Mouse (Mus musculus) CH12.LX (cell line): ENCODE results near the gene Deup1. TPM values are rescaled to one million over a fixed set of nuclear protein-coding genes. Genes with fewer than 3 reads are reported as not detected.

ENCODE experiments used
- DNase-seq: peaks from one replicate; pipeline ENCODE4 v3.0.0-alpha.2; 2013; ENCODE audit errors: extremely low read depth
- H3K27ac ChIP-seq: 2 replicates; pipeline ENCODE4 v1.5.1; 2012; ENCODE audit warnings: low read depth, mild to moderate bottlenecking, control low read depth, moderate library complexity; ENCODE audit not compliant: insufficient read depth
- H3K27me3 ChIP-seq: replicated peaks from 2 replicates; pipeline ENCODE3; 2012; ENCODE audit warnings: inconsistent platforms
- H3K36me3 ChIP-seq, 2 experiments: replicated peaks in 1 of 2; 2 replicates each; pipeline versions ENCODE3 to v1.6.1; 2012; ENCODE audit warnings: inconsistent platforms in 1 of 2, low read length in 1 of 2, mild to moderate bottlenecking in 1 of 2, mixed read lengths in 1 of 2, moderate library complexity in 1 of 2; ENCODE audit not compliant: control insufficient read depth in 1 of 2, insufficient read depth in 1 of 2
- H3K4me1 ChIP-seq, 2 experiments: 2 replicates each; pipeline ENCODE4 v1.6.1; 2012; ENCODE audit warnings: inconsistent platforms in 1 of 2, moderate library complexity in 1 of 2; ENCODE audit not compliant: insufficient read depth in 2 of 2, control insufficient read depth in 1 of 2
- H3K4me2 ChIP-seq: 2 replicates; pipeline ENCODE4 v1.6.1; 2012; ENCODE audit warnings: low read depth, mild to moderate bottlenecking, control low read depth; ENCODE audit not compliant: poor library complexity, insufficient read depth, severe bottlenecking
- H3K4me3 ChIP-seq, 3 experiments: fragments of 150-350 bp in 1 of 3; sonication (generic) in 1 of 3; replicated peaks in 1 of 3; 2 replicates each; pipeline versions ENCODE3 to v1.5.1; 2011 to 2012; ENCODE audit warnings: low read depth in 2 of 3, low read length in 2 of 3, mild to moderate bottlenecking in 2 of 3, moderate library complexity in 2 of 3, control low read depth in 1 of 3, improper control_type of control experiment in 1 of 3, inconsistent platforms in 1 of 3, mixed read lengths in 1 of 3; ENCODE audit not compliant: poor library complexity in 1 of 3
- H3K79me2 ChIP-seq: replicated peaks from 2 replicates; pipeline ENCODE4 v1.6.1; 2012; ENCODE audit warnings: mild to moderate bottlenecking, moderate library complexity; ENCODE audit not compliant: control insufficient read depth, poor library complexity, insufficient read depth, severe bottlenecking; ENCODE audit errors: extremely low read depth
- H3K9ac ChIP-seq: 2 replicates; pipeline ENCODE4 v1.6.1; 2012; ENCODE audit warnings: low read depth, mild to moderate bottlenecking, control low read depth, moderate library complexity; ENCODE audit not compliant: insufficient read depth
- H3K9me3 ChIP-seq: replicated peaks from 2 replicates; pipeline ENCODE3; 2012; ENCODE audit warnings: low read length, inconsistent platforms, mixed read lengths
- BHLHE40 ChIP-seq: IDR thresholded peaks from 2 replicates; pipeline ENCODE4 v1.6.1; 2011; ENCODE audit warnings: mild to moderate bottlenecking, low read depth, low read length, improper control_type of control experiment
- CHD2 ChIP-seq: IDR thresholded peaks from 2 replicates; pipeline ENCODE4 v1.6.1; 2011; ENCODE audit warnings: low read length, improper control_type of control experiment
- E2F4 ChIP-seq: IDR thresholded peaks from 2 replicates; pipeline ENCODE4 v1.6.1; 2011; ENCODE audit warnings: low read depth, low read length, improper control_type of control experiment; ENCODE audit not compliant: insufficient replicate concordance
- EP300 ChIP-seq: IDR thresholded peaks from 2 replicates; pipeline ENCODE4 v1.6.1; 2011; ENCODE audit warnings: low read length, improper control_type of control experiment
- ETS1 ChIP-seq: conservative IDR thresholded peaks from 2 replicates; pipeline ENCODE4 v1.6.1; 2012; ENCODE audit warnings: low read depth, mild to moderate bottlenecking, inconsistent platforms, low read length, improper control_type of control experiment, moderate library complexity
- GABPA ChIP-seq: IDR thresholded peaks from 2 replicates; pipeline ENCODE4 v1.6.1; 2012; ENCODE audit warnings: low read depth, low read length, improper control_type of control experiment, inconsistent platforms; ENCODE audit not compliant: insufficient replicate concordance
- JUN ChIP-seq: IDR thresholded peaks from 2 replicates; pipeline ENCODE4 v1.6.1; 2011; ENCODE audit warnings: low read depth, mild to moderate bottlenecking, low read length, improper control_type of control experiment, moderate library complexity; ENCODE audit not compliant: insufficient read depth
- JUND ChIP-seq: conservative IDR thresholded peaks from 2 replicates; pipeline ENCODE4 v1.6.1; 2011; ENCODE audit warnings: low read depth, low read length, improper control_type of control experiment
- KAT2A ChIP-seq: IDR thresholded peaks from 2 replicates; pipeline ENCODE4 v1.6.1; 2012; ENCODE audit warnings: low read length, improper control_type of control experiment, inconsistent platforms; ENCODE audit not compliant: insufficient replicate concordance
- MAFK ChIP-seq: IDR thresholded peaks from 2 replicates; pipeline ENCODE4 v1.6.1; 2011; ENCODE audit warnings: low read length, improper control_type of control experiment; ENCODE audit not compliant: insufficient replicate concordance
- PAX5 ChIP-seq: IDR thresholded peaks from 2 replicates; pipeline ENCODE4 v1.6.1; 2012; ENCODE audit warnings: low read length, inconsistent platforms, mixed read lengths
- POLR2AphosphoS2 ChIP-seq: IDR thresholded peaks from 2 replicates; pipeline ENCODE4 v1.6.1; 2011; ENCODE audit warnings: low read depth, low read length, improper control_type of control experiment
- RCOR1 ChIP-seq: conservative IDR thresholded peaks from 2 replicates; pipeline ENCODE4 v1.6.1; 2012; ENCODE audit warnings: low read depth, mild to moderate bottlenecking, inconsistent platforms, low read length, improper control_type of control experiment
- SIN3A ChIP-seq: IDR thresholded peaks from 2 replicates; pipeline ENCODE4 v1.6.1; 2012; ENCODE audit warnings: low read length, improper control_type of control experiment, inconsistent platforms
- SMC3 ChIP-seq: IDR thresholded peaks from 2 replicates; pipeline ENCODE4 v1.6.1; 2011; ENCODE audit warnings: low read depth, low read length, improper control_type of control experiment
- TBP ChIP-seq: conservative IDR thresholded peaks from 2 replicates; pipeline ENCODE4 v1.6.1; 2011; ENCODE audit warnings: low read depth, low read length, improper control_type of control experiment
- UBTF ChIP-seq: IDR thresholded peaks from 2 replicates; pipeline ENCODE4 v1.6.1; 2012; ENCODE audit warnings: low read depth, mild to moderate bottlenecking, inconsistent platforms, low read length, improper control_type of control experiment, moderate library complexity
- USF1 ChIP-seq: IDR thresholded peaks from 2 replicates; pipeline ENCODE4 v1.6.1; 2014; ENCODE audit warnings: low read depth, mild to moderate bottlenecking, inconsistent platforms, low read length, improper control_type of control experiment
- USF2 ChIP-seq: conservative IDR thresholded peaks from 2 replicates; pipeline ENCODE4 v1.6.1; 2011; ENCODE audit warnings: low read depth, low read length, improper control_type of control experiment
- ZKSCAN1 ChIP-seq: IDR thresholded peaks from 2 replicates; pipeline ENCODE4 v1.6.1; 2012; ENCODE audit warnings: low read depth, inconsistent platforms, low read length, improper control_type of control experiment, borderline replicate concordance
- ZMIZ1 ChIP-seq: IDR thresholded peaks from 2 replicates; pipeline ENCODE4 v1.6.1; 2012; ENCODE audit warnings: low read depth, mild to moderate bottlenecking, inconsistent platforms, low read length, improper control_type of control experiment
- ZNF384 ChIP-seq: IDR thresholded peaks from 2 replicates; pipeline ENCODE4 v1.6.1; 2012; ENCODE audit warnings: low read depth, low read length, improper control_type of control experiment, inconsistent platforms
- dilution Hi-C: fragments of 300-500 bp; cut with MboI; formaldehyde crosslinking; loops from 2 replicates; pipeline ENCODE4 v1.14.3; 2020; ENCODE audit warnings: low sequenced_read_pairs; ENCODE audit not compliant: extremely low pct_unique_long_range_greater_than_20kb, extremely low pct_ligation_motif_present
- in situ Hi-C: fragments of 300-500 bp; cut with MboI; formaldehyde crosslinking; loops from 3 replicates; pipeline ENCODE4 v1.14.3; 2019; ENCODE audit warnings: low sequenced_read_pairs, low pct_ligation_motif_present, low pct_unique_long_range_greater_than_20kb, mixed read lengths
- polyA plus RNA-seq: library from polyadenylated mRNA; unstranded; fragments of >175 nt; gene quantifications from 2 replicates; pipeline ENCODE4 v1.2.1, GENCODE M21; 2012; ENCODE audit warnings: low read depth; ENCODE audit not compliant: insufficient read length
- total RNA-seq, 2 experiments: library from RNA; depleted of rRNA; stranded (reverse); fragments of 300-350 nt in 1 of 2; fragments of >200 nt in 1 of 2; gene quantifications; 2 replicates each; pipeline ENCODE4 v1.2.3; 2012 to 2014

Deup1 gene
- total and polyA plus RNA-seq, 3 experiments: 0.04 to 0.42 (median 0.29) TPM

GRCm38 (mm10) chr9:15582026-15582425 lies 45.7 kb downstream of the Deup1 start:
- no peaks in the 10 kb centered on the region for H3K79me2 ChIP-seq

GRCm38 (mm10) chr9:15580176-15580575 lies 47.6 kb downstream of the Deup1 start:
- Histone ChIP-seq H3K9me3 (peaks cover 2% of the 10 kb centered on the region), H3K4me1 (peaks cover 10 to 46% of the 10 kb centered on the region in 2 experiments), H3K79me2 (no peaks in the 10 kb centered on the region), H3K27me3 (no peaks in the 10 kb centered on the region), H3K27ac (no peak overlapping the region), H3K36me3 (no peaks in the 10 kb centered on the region), H3K4me2 (no peak overlapping the region), H3K9ac (no peak overlapping the region), H3K4me3 (no peak overlapping the region)
- no peak for DNase-seq
- in situ Hi-C loops: no loop called here
- TF ChIP-seq UBTF: no peak
- no peak for TF ChIP-seq KAT2A
- TF ChIP-seq PAX5: no peak
- TF ChIP-seq USF1: no peak
- TF ChIP-seq CHD2: no peak
- TF ChIP-seq ZMIZ1: no peak
- no peak for TF ChIP-seq SMC3
- no peak for TF ChIP-seq JUND
- no peak for TF ChIP-seq USF2
- TF ChIP-seq TBP: no peak
- no peak for TF ChIP-seq BHLHE40
- TF ChIP-seq GABPA: no peak
- no peak for TF ChIP-seq JUN
- TF ChIP-seq E2F4: no peak
- TF ChIP-seq ZNF384: no peak
- TF ChIP-seq ETS1: no peak
- dilution Hi-C loops: no loop called here

More at GRCm38 (mm10) chr9:15582026-15582425, 45.7 kb downstream of the Deup1 start:
- Histone ChIP-seq H3K4me1 (peaks cover 10 to 43% of the 10 kb centered on the region in 2 experiments), H3K36me3 (no peaks in the 10 kb centered on the region), H3K27me3 (no peaks in the 10 kb centered on the region), H3K9ac (no peak overlapping the region), H3K27ac (no peak overlapping the region), H3K4me2 (no peak overlapping the region), H3K9me3 (no peaks in the 10 kb centered on the region), H3K4me3 (no peak overlapping the region)
- TF ChIP-seq JUN (no peak), SIN3A (no peak), UBTF (no peak), MAFK (no peak), ZMIZ1 (no peak), POLR2AphosphoS2 (no peak), RCOR1 (no peak), ZKSCAN1 (no peak), SMC3 (no peak), TBP (no peak), EP300 (no peak)
- no peak for DNase-seq
- in situ Hi-C loops (no loop called here), dilution Hi-C loops (no loop called here)
